Mouse (Mus musculus): ENCODE measurements around the gene B230217C12Rik. TPM values are rescaled to one million over a fixed set of nuclear protein-coding genes. Genes with fewer than 3 reads are reported as not detected.
"Not testable (repeated sequence)": the region's sequence is repeated elsewhere in the genome, so short reads cannot be mapped to it uniquely, and the experiment has no call there.

Gene B230217C12Rik
- polyA plus RNA-seq, 1 experiment from 2014 or later, result 8.6 TPM

DNA sequence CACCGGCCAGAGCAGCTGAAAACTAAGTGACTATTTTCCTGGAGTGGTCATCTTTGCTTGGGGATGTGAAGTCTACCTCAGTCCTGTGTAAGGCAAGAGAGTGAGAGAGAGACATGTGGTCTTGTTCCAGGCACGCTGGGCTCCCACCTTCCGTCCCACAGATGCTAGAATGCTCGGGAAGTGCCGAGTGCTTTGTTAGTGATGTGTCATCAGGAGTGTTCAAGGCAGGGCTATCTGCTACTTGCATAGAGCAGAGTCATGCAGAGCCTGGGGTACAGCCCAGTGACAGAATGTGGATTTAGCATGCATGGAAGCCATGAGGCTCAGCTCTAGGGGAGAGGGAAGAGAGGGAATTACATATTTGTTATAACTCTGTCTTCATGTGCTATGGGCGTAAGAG is 12.9 kb upstream of the B230217C12Rik start:
- H3K9me3 ChIP-seq (ENCODE audit: control insufficient read depth, low read length), result no peaks in the 10 kb centered on the region
- 0 out of 2 replicates have a peak, but pooled peaks cover 5% of the 10 kb centered on the region for H3K4me1 ChIP-seq (ENCODE audit: control insufficient read depth, insufficient read depth, low read length)
- ATAC-seq (ENCODE audit: low FRiP score, low TSS enrichment), result no peak
- WGBS, result 90% methylated on average over 6 of the region's 6 CpGs
- H3K4me2 ChIP-seq (replicated peaks; ENCODE audit: low read depth, low read length), result no peak overlapping the region
- H3K9ac ChIP-seq (ENCODE audit: low read depth, low read length), result no peak overlapping the region
- peaks cover 51% of the 10 kb centered on the region for H3K36me3 ChIP-seq (ENCODE audit: control insufficient read depth, insufficient read depth, low read length)
- no peak overlapping the region for H3K4me3 ChIP-seq (ENCODE audit: low read length)
- no peak overlapping the region for H3K27ac ChIP-seq (ENCODE audit: low read depth, low read length)
- H3K27me3 ChIP-seq (ENCODE audit: control insufficient read depth, insufficient read depth, low read length), result no peaks in the 10 kb centered on the region

DNA sequence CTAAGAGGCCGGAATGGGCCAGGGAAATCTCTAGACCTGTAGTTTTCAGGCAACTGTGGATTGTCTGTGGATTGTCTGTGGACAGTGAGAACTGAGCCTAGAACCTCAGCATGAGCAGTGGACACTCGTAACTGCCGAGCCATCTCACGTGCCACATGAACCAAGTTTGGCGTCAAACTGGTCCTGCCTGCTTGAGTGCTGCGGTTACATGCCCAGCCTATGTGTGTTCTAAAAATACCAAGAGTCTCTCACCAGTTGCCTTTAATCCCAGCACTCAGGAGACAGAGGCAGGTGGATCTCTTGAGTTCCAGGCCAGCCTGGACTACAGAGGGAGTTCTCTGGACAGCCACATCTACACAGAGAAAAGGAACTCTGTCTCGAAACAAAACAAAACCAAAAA is 11.2 kb upstream of the B230217C12Rik start:
- Histone ChIP-seq H3K4me3 (ENCODE audit: low read length) (no peak overlapping the region), H3K4me2 (replicated peaks; ENCODE audit: low read depth, low read length) (no peak overlapping the region), H3K9me3 (ENCODE audit: control insufficient read depth, low read length) (no peaks in the 10 kb centered on the region), H3K27ac (ENCODE audit: low read depth, low read length) (no peak overlapping the region), H3K27me3 (ENCODE audit: control insufficient read depth, insufficient read depth, low read length) (no peaks in the 10 kb centered on the region), H3K36me3 (ENCODE audit: control insufficient read depth, insufficient read depth, low read length) (peaks cover 49% of the 10 kb centered on the region), H3K9ac (ENCODE audit: low read depth, low read length) (no peak overlapping the region), H3K4me1 (ENCODE audit: control insufficient read depth, insufficient read depth, low read length) (no peaks in the 10 kb centered on the region)
- no peak for ATAC-seq (ENCODE audit: low FRiP score, low TSS enrichment)
- 95% methylated on average over 7 of the region's 7 CpGs for WGBS

- 0 out of 2 replicates have a peak overlapping the region, but pooled peaks have one; percentile 8 for H3K27ac ChIP-seq (ENCODE audit: low read depth, low read length)
- 77% methylated on average over 12 of the region's 12 CpGs for WGBS
- no peak overlapping the region for H3K4me2 ChIP-seq (replicated peaks; ENCODE audit: low read depth, low read length)
- ATAC-seq (ENCODE audit: low FRiP score, low TSS enrichment), result no peak
- H3K4me1 ChIP-seq (ENCODE audit: control insufficient read depth, insufficient read depth, low read length), result no peaks in the 10 kb centered on the region
- H3K9ac ChIP-seq (ENCODE audit: low read depth, low read length), result no peak overlapping the region
- H3K36me3 ChIP-seq (ENCODE audit: control insufficient read depth, insufficient read depth, low read length), result peaks cover 49% of the 10 kb centered on the region
- no peak overlapping the region for H3K4me3 ChIP-seq (ENCODE audit: low read length)
- no peaks in the 10 kb centered on the region for H3K9me3 ChIP-seq (ENCODE audit: control insufficient read depth, low read length)
- H3K27me3 ChIP-seq (ENCODE audit: control insufficient read depth, insufficient read depth, low read length), result no peaks in the 10 kb centered on the region
Measured at GRCm38 (mm10) chr11:97829913-97830476, 10.6 kb upstream of the B230217C12Rik start.

- H3K4me2 ChIP-seq (replicated peaks; ENCODE audit: low read depth, low read length), result no peak overlapping the region
- no peak overlapping the region for H3K4me3 ChIP-seq (ENCODE audit: low read length)
- H3K4me1 ChIP-seq (ENCODE audit: control insufficient read depth, insufficient read depth, low read length), result no peaks in the 10 kb centered on the region
- peaks cover 49% of the 10 kb centered on the region for H3K36me3 ChIP-seq (ENCODE audit: control insufficient read depth, insufficient read depth, low read length)
- no peaks in the 10 kb centered on the region for H3K27me3 ChIP-seq (ENCODE audit: control insufficient read depth, insufficient read depth, low read length)
- no peak for ATAC-seq (ENCODE audit: low FRiP score, low TSS enrichment)
- no peaks in the 10 kb centered on the region for H3K9me3 ChIP-seq (ENCODE audit: control insufficient read depth, low read length)
- WGBS, result 79% methylated on average over 6 of the region's 6 CpGs
- no peak overlapping the region for H3K27ac ChIP-seq (ENCODE audit: low read depth, low read length)
- no peak overlapping the region for H3K9ac ChIP-seq (ENCODE audit: low read depth, low read length)
Measured at GRCm38 (mm10) chr11:97830501-97830900, 10.1 kb upstream of the B230217C12Rik start.

- 63% methylated on average over 11 of the region's 11 CpGs for WGBS
- H3K27ac ChIP-seq (ENCODE audit: low read depth, low read length), result no peak overlapping the region
- no peak for ATAC-seq (ENCODE audit: low FRiP score, low TSS enrichment)
- peaks cover 52% of the 10 kb centered on the region for H3K36me3 ChIP-seq (ENCODE audit: control insufficient read depth, insufficient read depth, low read length)
- no peak overlapping the region for H3K4me3 ChIP-seq (ENCODE audit: low read length)
- H3K4me1 ChIP-seq (ENCODE audit: control insufficient read depth, insufficient read depth, low read length), result no peaks in the 10 kb centered on the region
- H3K9me3 ChIP-seq (ENCODE audit: control insufficient read depth, low read length), result no peaks in the 10 kb centered on the region
- H3K4me2 ChIP-seq (replicated peaks; ENCODE audit: low read depth, low read length), result no peak overlapping the region
- no peak overlapping the region for H3K9ac ChIP-seq (ENCODE audit: low read depth, low read length)
- H3K27me3 ChIP-seq (ENCODE audit: control insufficient read depth, insufficient read depth, low read length), result no peaks in the 10 kb centered on the region
Measured at GRCm38 (mm10) chr11:97832001-97832400, 8.6 kb upstream of the B230217C12Rik start.

- H3K9ac ChIP-seq (ENCODE audit: low read depth, low read length), result no peak overlapping the region
- no peaks in the 10 kb centered on the region for H3K9me3 ChIP-seq (ENCODE audit: control insufficient read depth, low read length)
- H3K27me3 ChIP-seq (ENCODE audit: control insufficient read depth, insufficient read depth, low read length), result no peaks in the 10 kb centered on the region
- no peak overlapping the region for H3K4me2 ChIP-seq (replicated peaks; ENCODE audit: low read depth, low read length)
- ATAC-seq (ENCODE audit: low FRiP score, low TSS enrichment), result no peak
- no peak overlapping the region for H3K27ac ChIP-seq (ENCODE audit: low read depth, low read length)
- H3K4me1 ChIP-seq (ENCODE audit: control insufficient read depth, insufficient read depth, low read length), result no peaks in the 10 kb centered on the region
- H3K4me3 ChIP-seq (ENCODE audit: low read length), result no peak overlapping the region
- 80% methylated on average over 15 of the region's 15 CpGs for WGBS
- H3K36me3 ChIP-seq (ENCODE audit: control insufficient read depth, insufficient read depth, low read length), result peaks cover 57% of the 10 kb centered on the region
Measured at GRCm38 (mm10) chr11:97833352-97833751, 7.2 kb upstream of the B230217C12Rik start.

DNA sequence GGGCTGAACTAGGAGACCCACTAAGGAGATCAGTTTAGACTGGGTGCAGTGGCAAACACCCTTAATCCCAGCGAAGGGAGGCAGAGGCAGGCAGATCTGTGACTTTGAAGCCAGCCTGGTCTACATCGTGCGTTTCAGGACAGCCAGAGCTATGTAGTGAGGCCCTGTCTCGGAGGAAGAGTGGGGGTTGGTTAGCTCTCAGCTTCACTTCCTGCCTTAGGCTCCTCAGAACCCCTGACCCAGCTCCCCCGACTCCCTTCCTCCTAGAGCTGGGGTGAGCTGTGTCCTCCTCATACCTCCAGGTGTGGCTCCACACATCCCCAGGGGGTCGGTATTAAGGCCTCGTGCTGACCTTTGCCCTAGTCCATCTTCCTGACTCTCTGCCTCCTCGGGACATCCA is 4.0 kb upstream of the B230217C12Rik start:
- Histone ChIP-seq H3K27me3 (ENCODE audit: control insufficient read depth, insufficient read depth, low read length) (no peaks in the 10 kb centered on the region), H3K4me3 (ENCODE audit: low read length) (no peak overlapping the region), H3K9me3 (ENCODE audit: control insufficient read depth, low read length) (no peaks in the 10 kb centered on the region), H3K9ac (ENCODE audit: low read depth, low read length) (no peak overlapping the region), H3K36me3 (ENCODE audit: control insufficient read depth, insufficient read depth, low read length) (peaks cover 44% of the 10 kb centered on the region), H3K4me1 (ENCODE audit: control insufficient read depth, insufficient read depth, low read length) (0 out of 2 replicates have a peak, but pooled peaks cover 8% of the 10 kb centered on the region), H3K27ac (ENCODE audit: low read depth, low read length) (no peak overlapping the region), H3K4me2 (replicated peaks; ENCODE audit: low read depth, low read length) (no peak overlapping the region)
- ATAC-seq (ENCODE audit: low FRiP score, low TSS enrichment), result no peak
- 60% methylated on average over 8 of the region's 8 CpGs for WGBS

GRCm38 (mm10) chr11:97837051-97837450 is 3.5 kb upstream of the B230217C12Rik start:
- Histone ChIP-seq H3K4me1 (ENCODE audit: control insufficient read depth, insufficient read depth, low read length) (peaks cover 12% of the 10 kb centered on the region; the same call in 1 of the 2 replicates), H3K36me3 (ENCODE audit: control insufficient read depth, insufficient read depth, low read length) (peaks cover 44% of the 10 kb centered on the region)
- H3K9me3 ChIP-seq (ENCODE audit: control insufficient read depth, low read length); H3K9ac ChIP-seq (ENCODE audit: low read depth, low read length); H3K4me2 ChIP-seq (replicated peaks; ENCODE audit: low read depth, low read length); H3K4me3 ChIP-seq (ENCODE audit: low read length); H3K27ac ChIP-seq (ENCODE audit: low read depth, low read length); ATAC-seq (ENCODE audit: low FRiP score, low TSS enrichment); H3K27me3 ChIP-seq (ENCODE audit: control insufficient read depth, insufficient read depth, low read length): not testable (repeated sequence)
- 85% methylated on average over 9 of the region's 9 CpGs for WGBS

GRCm38 (mm10) chr11:97837641-97838149 is 2.9 kb upstream of the B230217C12Rik start:
- ATAC-seq (ENCODE audit: low FRiP score, low TSS enrichment), result no peak
- no peaks in the 10 kb centered on the region for H3K9me3 ChIP-seq (ENCODE audit: control insufficient read depth, low read length)
- 85% methylated on average over 7 of the region's 7 CpGs for WGBS
- H3K36me3 ChIP-seq (ENCODE audit: control insufficient read depth, insufficient read depth, low read length), result peaks cover 44% of the 10 kb centered on the region
- H3K4me1 ChIP-seq (ENCODE audit: control insufficient read depth, insufficient read depth, low read length), result peaks cover 17% of the 10 kb centered on the region
- no peak overlapping the region for H3K27ac ChIP-seq (ENCODE audit: low read depth, low read length)
- no peak overlapping the region for H3K9ac ChIP-seq (ENCODE audit: low read depth, low read length)
- H3K4me2 ChIP-seq (replicated peaks; ENCODE audit: low read depth, low read length), result no peak overlapping the region
- H3K4me3 ChIP-seq (ENCODE audit: low read length), result no peak overlapping the region
- no peaks in the 10 kb centered on the region for H3K27me3 ChIP-seq (ENCODE audit: control insufficient read depth, insufficient read depth, low read length)
